Mouse (Mus musculus): ENCODE measurements around the gene Hsd17b13. TPM values are rescaled to one million over a fixed set of nuclear protein-coding genes. Genes with fewer than 3 reads are reported as not detected.

Hsd17b13 gene
- polyA plus RNA-seq, 1 experiment from 2014 or later, result not detected

GRCm38 (mm10) chr5:103914335-103915226, 62.6 kb downstream of the Hsd17b13 start:
- Histone ChIP-seq H3K36me3 (replicated peaks) (no peaks in the 10 kb centered on the region), H3K4me1 (peaks cover 28% of the 10 kb centered on the region), H3K4me3 (no peak overlapping the region), H3K9me3 (no peaks in the 10 kb centered on the region), H3K27ac (no peak overlapping the region), H3K27me3 (ENCODE audit: poor library complexity, severe bottlenecking) (peaks cover 41% of the 10 kb centered on the region)
- DNase-seq (ENCODE audit: extremely low spot score, low spot score), result no peak
- WGBS, result 78% methylated on average over 11 of the region's 11 CpGs

- Histone ChIP-seq H3K9me3 (no peaks in the 10 kb centered on the region), H3K36me3 (replicated peaks) (no peaks in the 10 kb centered on the region), H3K27ac (no peak overlapping the region), H3K4me3 (no peak overlapping the region), H3K4me1 (peaks cover 42% of the 10 kb centered on the region), H3K27me3 (ENCODE audit: poor library complexity, severe bottlenecking) (peaks cover 37% of the 10 kb centered on the region)
- no peak for DNase-seq (ENCODE audit: extremely low spot score, low spot score)
- 74% methylated on average over 4 of the region's 4 CpGs for WGBS
Measured at GRCm38 (mm10) chr5:103913150-103913549, 64.1 kb downstream of the Hsd17b13 start.

DNA sequence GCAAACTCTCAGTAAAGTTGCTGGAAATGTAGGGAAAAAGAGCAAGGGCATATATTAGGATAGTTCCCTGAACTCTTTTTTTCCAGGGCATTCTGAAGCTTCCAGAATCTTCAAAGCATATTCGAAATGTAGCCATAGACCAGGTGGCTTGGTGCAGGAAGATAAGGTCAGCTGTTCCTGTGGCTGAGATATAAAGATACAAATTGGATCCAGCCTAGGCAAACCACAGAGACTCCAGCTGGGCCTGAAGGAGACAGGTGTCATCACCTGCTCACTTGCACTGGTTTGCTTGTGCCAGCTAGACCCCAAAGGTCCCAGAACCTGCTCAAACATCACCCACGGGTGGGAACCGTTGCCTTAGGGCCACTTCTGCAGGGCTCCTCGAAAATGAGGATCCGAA, 65.7 kb downstream of the Hsd17b13 start:
- H3K4me1 ChIP-seq, result peaks cover 29% of the 10 kb centered on the region
- no peak overlapping the region for H3K27ac ChIP-seq
- H3K27me3 ChIP-seq (ENCODE audit: poor library complexity, severe bottlenecking), result peaks cover 37% of the 10 kb centered on the region
- H3K4me3 ChIP-seq, result peak overlapping the region; percentile 86; the same call in 1 of the 2 replicates
- H3K9me3 ChIP-seq, result no peaks in the 10 kb centered on the region
- H3K36me3 ChIP-seq (replicated peaks), result no peaks in the 10 kb centered on the region
- DNase-seq (ENCODE audit: extremely low spot score, low spot score), result no peak
- WGBS, result 86% methylated on average over 5 of the region's 5 CpGs

- Histone ChIP-seq H3K27ac (peak within 1 kb of the TSS; percentile 89), H3K27me3 (ENCODE audit: poor library complexity, severe bottlenecking) (peaks cover 37% of the 10 kb centered on the region), H3K36me3 (replicated peaks) (no peaks in the 10 kb centered on the region), H3K9me3 (no peaks in the 10 kb centered on the region), H3K4me3 (peak within 1 kb of the TSS; percentile 86), H3K4me1 (peaks cover 26% of the 10 kb centered on the region)
- under 1% methylated on average over 86 of the region's 86 CpGs for WGBS
- peak; percentile 82 for DNase-seq (ENCODE audit: extremely low spot score, low spot score)
Measured at GRCm38 (mm10) chr5:103910748-103911409, 66.3 kb downstream of the Hsd17b13 start, which contains the start of gene Klhl8. TSS of gene Klhl8 (minus strand) at chr5:103911259.

GRCm38 (mm10) chr5:103910156-103910555, 67.1 kb downstream of the Hsd17b13 start:
- Histone ChIP-seq H3K9me3 (no peaks in the 10 kb centered on the region), H3K4me3 (peak overlapping the region; percentile 86), H3K36me3 (replicated peaks) (no peaks in the 10 kb centered on the region), H3K4me1 (peaks cover 26% of the 10 kb centered on the region), H3K27me3 (ENCODE audit: poor library complexity, severe bottlenecking) (peaks cover 37% of the 10 kb centered on the region), H3K27ac (no peak overlapping the region)
- DNase-seq (ENCODE audit: extremely low spot score, low spot score), result no peak
- 15% methylated on average over 8 of the region's 9 CpGs for WGBS

- Histone ChIP-seq H3K27ac (no peak overlapping the region), H3K4me3 (no peak overlapping the region), H3K9me3 (no peaks in the 10 kb centered on the region), H3K27me3 (ENCODE audit: poor library complexity, severe bottlenecking) (peaks cover 34% of the 10 kb centered on the region), H3K4me1 (peaks cover 26% of the 10 kb centered on the region), H3K36me3 (replicated peaks) (no peaks in the 10 kb centered on the region)
- no peak for DNase-seq (ENCODE audit: extremely low spot score, low spot score)
- WGBS, result 76% methylated on average over 3 of the region's 3 CpGs
Measured at GRCm38 (mm10) chr5:103909466-103909865, 67.7 kb downstream of the Hsd17b13 start.

DNA sequence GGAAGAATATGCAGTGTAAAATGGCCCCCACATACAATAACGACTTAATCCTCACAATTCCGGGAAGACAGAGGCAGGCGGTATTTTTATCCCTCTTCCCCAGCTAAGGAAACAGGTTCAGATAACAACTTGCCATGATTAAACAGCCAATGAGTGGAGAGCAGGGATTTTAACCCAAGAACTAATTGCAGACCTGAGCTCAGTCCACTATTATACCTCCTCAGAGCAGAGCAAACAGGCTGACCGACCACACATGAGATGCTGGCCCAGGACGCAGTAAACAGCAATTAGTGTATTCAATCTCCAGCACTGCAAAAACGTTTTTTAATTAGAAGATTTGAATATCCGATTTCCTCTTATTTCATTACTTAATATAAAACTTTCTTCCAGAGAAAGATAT, 68.4 kb downstream of the Hsd17b13 start:
- Histone ChIP-seq H3K9me3 (no peaks in the 10 kb centered on the region), H3K27me3 (ENCODE audit: poor library complexity, severe bottlenecking) (peaks cover 28% of the 10 kb centered on the region), H3K27ac (no peak overlapping the region), H3K4me1 (peaks cover 26% of the 10 kb centered on the region), H3K36me3 (replicated peaks) (no peaks in the 10 kb centered on the region), H3K4me3 (no peak overlapping the region)
- no peak for DNase-seq (ENCODE audit: extremely low spot score, low spot score)
- 39% methylated on average over 7 of the region's 7 CpGs for WGBS

DNA sequence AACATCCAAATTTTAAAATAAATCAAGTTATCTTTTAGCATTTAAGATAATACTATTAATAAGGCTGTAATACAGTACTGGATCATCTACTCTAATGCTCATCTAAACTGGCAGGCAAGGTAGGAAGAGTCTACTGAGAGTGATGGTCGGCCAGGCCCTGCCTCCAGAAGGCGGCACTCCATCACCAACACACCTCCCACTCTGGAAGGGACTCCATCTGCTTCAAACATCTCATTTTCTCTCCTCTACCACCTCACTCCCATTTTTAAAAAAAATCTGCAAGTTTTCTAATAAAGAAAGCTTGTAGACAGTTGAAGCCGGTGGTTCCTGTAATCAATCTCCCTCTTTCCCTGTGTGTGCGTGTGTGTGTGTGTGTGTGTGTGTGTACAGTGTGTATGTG, 69.4 kb downstream of the Hsd17b13 start:
- Histone ChIP-seq H3K9me3 (no peaks in the 10 kb centered on the region), H3K4me1 (peaks cover 26% of the 10 kb centered on the region), H3K36me3 (replicated peaks) (no peaks in the 10 kb centered on the region), H3K27me3 (ENCODE audit: poor library complexity, severe bottlenecking) (peaks cover 18% of the 10 kb centered on the region), H3K27ac (no peak overlapping the region), H3K4me3 (no peak overlapping the region)
- WGBS, result 88% methylated on average over 4 of the region's 4 CpGs
- DNase-seq (ENCODE audit: extremely low spot score, low spot score), result no peak

DNA sequence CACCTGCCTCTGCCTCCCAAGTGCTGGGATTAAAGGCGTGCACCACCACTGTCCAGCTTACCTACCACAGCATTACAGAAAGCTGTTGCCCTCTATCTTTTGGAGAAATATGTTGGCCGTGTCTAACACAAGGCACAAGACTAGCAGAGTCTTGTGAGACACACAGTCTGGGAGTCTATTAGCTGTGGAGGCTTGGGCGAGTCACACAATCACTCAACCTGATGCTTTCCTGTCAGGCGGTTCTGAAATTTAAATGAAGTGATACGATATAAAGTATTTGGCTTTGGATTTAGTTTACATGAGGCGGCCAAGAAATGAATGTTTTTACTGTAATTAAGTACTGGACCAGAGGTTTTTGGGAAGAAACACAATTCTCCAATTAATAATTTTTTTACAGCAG, 71.0 kb downstream of the Hsd17b13 start:
- WGBS, result 92% methylated on average over 6 of the region's 6 CpGs
- H3K27ac ChIP-seq, result no peak overlapping the region

More for the DNA sequence above, 71.0 kb downstream of the Hsd17b13 start:
- Histone ChIP-seq H3K4me1 (peaks cover 26% of the 10 kb centered on the region), H3K27me3 (ENCODE audit: poor library complexity, severe bottlenecking) (peaks cover 15% of the 10 kb centered on the region), H3K36me3 (replicated peaks) (no peaks in the 10 kb centered on the region), H3K4me3 (no peak overlapping the region), H3K9me3 (no peaks in the 10 kb centered on the region)
- no peak for DNase-seq (ENCODE audit: extremely low spot score, low spot score)

Other genes with a start within 250 kb of the Hsd17b13 start
- 8.7 and 9.9 TPM in 2 replicates for gene Klhl8, start 66.2 kb downstream of the Hsd17b13 start, polyA plus RNA-seq (2016; fragmentation: Nextera tagmentation; extraction: Ambion mirVana)
- gene Hsd17b11, start 44.5 kb upstream of the Hsd17b13 start, polyA plus RNA-seq (2016; fragmentation: Nextera tagmentation; extraction: Ambion mirVana), result 1.6 and 2.0 TPM in 2 replicates
- gene Nudt9, start 68.9 kb upstream of the Hsd17b13 start, polyA plus RNA-seq (2016; fragmentation: Nextera tagmentation; extraction: Ambion mirVana), result 67.9 TPM in 2 replicates
- gene Gm17660, start 100.2 kb upstream of the Hsd17b13 start, polyA plus RNA-seq (2016; fragmentation: Nextera tagmentation; extraction: Ambion mirVana), result 0.31 TPM in 1 of 2 replicates, not detected in the other
- 13.3 and 13.4 TPM in 2 replicates for gene Sparcl1, start 136.3 kb upstream of the Hsd17b13 start, polyA plus RNA-seq (2016; fragmentation: Nextera tagmentation; extraction: Ambion mirVana)
- gene Dspp, start 193.3 kb upstream of the Hsd17b13 start, polyA plus RNA-seq (2016; fragmentation: Nextera tagmentation; extraction: Ambion mirVana), result not detected in 2 replicates
- 0.17 and 0.26 TPM in 2 replicates for gene Dmp1, start 225.2 kb upstream of the Hsd17b13 start, polyA plus RNA-seq (2016; fragmentation: Nextera tagmentation; extraction: Ambion mirVana)

Measured in forebrain, embryonic 10.5 days (tissue).